In the genomic region with DNA sequence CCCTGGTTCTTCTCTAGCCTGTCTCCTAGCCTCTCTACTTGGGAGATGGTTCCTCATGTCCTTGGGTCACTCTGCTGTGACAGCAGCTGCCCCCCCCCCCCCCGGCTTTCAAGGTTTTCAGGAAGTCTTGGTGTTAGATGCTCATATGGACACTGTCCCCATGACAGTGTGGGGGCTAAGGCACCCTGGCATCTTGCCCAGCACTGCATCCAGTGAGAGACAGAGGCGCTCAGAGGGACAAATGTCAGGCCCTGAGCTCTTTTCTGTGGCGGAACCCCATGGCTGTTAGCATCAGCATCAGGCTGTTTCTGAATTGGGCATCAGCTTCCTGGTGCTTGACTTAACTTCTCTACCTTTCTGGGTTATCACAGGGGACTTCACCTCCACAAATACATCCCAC, we compare ENCODE assay signal across 12 mouse cellular contexts. TPM values are rescaled to one million over a fixed set of nuclear protein-coding genes. Genes with fewer than 3 reads are reported as not detected.
DNase-seq lines count a peak whose midpoint lies in the region; ATAC-seq lines count a peak whose summit lies in the region.
"Had no signal": no experiment of that assay in that cellular context is flagged by ENCODE, and none has a peak within 500 bp of the region (broad histone marks: within the 10 kb centered on the region; RNA-seq: fewer than 3 reads in every experiment).

No protein-coding gene starts in this region.

- H3K27ac ChIP-seq in liver, embryonic 16.5 days (ENCODE audit: low read length): no peak overlapping the region
- H3K27ac ChIP-seq in forebrain, embryonic 13.5 days: no peak overlapping the region
- H3K27ac ChIP-seq: hindbrain, embryonic 15.5 days had no signal

- H3K9ac ChIP-seq in liver, embryonic 16.5 days (ENCODE audit: low read depth, low read length): no peak overlapping the region
- no peak overlapping the region for H3K9ac ChIP-seq in forebrain, embryonic 13.5 days
- H3K9ac ChIP-seq: hindbrain, embryonic 15.5 days had no signal

- intact Hi-C loops in heart, postnatal 25 days (cut with DNase I): loop anchor here (1.0 to 2.0 kb wide), 4 partner anchors 28 to 118 kb away; no protein-coding TSS in a partner anchor

- WGBS in liver, embryonic 16.5 days (ENCODE audit: insufficient replicate concordance): 48% methylated on average over 3 of the region's 3 CpGs
- 56% methylated on average over 3 of the region's 3 CpGs for WGBS in forebrain, embryonic 13.5 days

- no peaks in the 10 kb centered on the region for H3K27me3 ChIP-seq in liver, embryonic 16.5 days (ENCODE audit: control insufficient read depth, insufficient read depth, low read depth, low read length)
- no peaks in the 10 kb centered on the region for H3K27me3 ChIP-seq in forebrain, embryonic 13.5 days
- H3K27me3 ChIP-seq: hindbrain, embryonic 15.5 days had no signal

- H3K36me3 ChIP-seq in liver, embryonic 16.5 days (ENCODE audit: control insufficient read depth, insufficient read depth): no peaks in the 10 kb centered on the region
- H3K36me3 ChIP-seq in forebrain, embryonic 13.5 days (ENCODE audit: poor library complexity, severe bottlenecking): peaks cover 26% of the 10 kb centered on the region; the same call in 1 of the 2 replicates

- ATAC-seq in liver, embryonic 16.5 days (ENCODE audit: low read depth): 0 out of 2 replicates have a peak, but pooled peaks have one; percentile 24
- 0 out of 2 replicates have a peak, but pooled peaks have one; percentile 6 for ATAC-seq in megakaryocyte progenitor cell, adult 5-6 weeks (replicated peaks; ENCODE audit: poor library complexity)
- ATAC-seq in forebrain, embryonic 13.5 days: no peak

- H3K4me1 ChIP-seq in liver, embryonic 16.5 days (ENCODE audit: control insufficient read depth, low read depth, low read length): no peaks in the 10 kb centered on the region
- no peaks in the 10 kb centered on the region for H3K4me1 ChIP-seq in forebrain, embryonic 13.5 days
- H3K4me1 ChIP-seq: hindbrain, embryonic 15.5 days had no signal

- no peak overlapping the region for H3K4me3 ChIP-seq in liver, embryonic 16.5 days (ENCODE audit: low read depth, low read length)
- no peak overlapping the region for H3K4me3 ChIP-seq in forebrain, embryonic 13.5 days
- H3K4me3 ChIP-seq: erythroblast, embryonic 14.5 days; hindbrain, embryonic 15.5 days had no signal

- peak; percentile 35 for DNase-seq in heart, postnatal 4 days
- no peak for DNase-seq in heart, postnatal 25 days (ENCODE audit: low spot score)
- no peak for DNase-seq in liver
- peak; percentile 37 for DNase-seq in right cerebral cortex, postnatal 4 days
- no peak for DNase-seq in right cerebral cortex, adult 18-20 months

- no peak overlapping the region for H3K4me2 ChIP-seq in liver, embryonic 16.5 days (ENCODE audit: low read depth, low read length)
- no peak overlapping the region for H3K4me2 ChIP-seq in forebrain, embryonic 13.5 days
- H3K4me2 ChIP-seq: hindbrain, embryonic 15.5 days had no signal

- H3K9me3 ChIP-seq in liver, embryonic 16.5 days (replicated peaks; ENCODE audit: control insufficient read depth, low read length): no peaks in the 10 kb centered on the region
- H3K9me3 ChIP-seq in forebrain, embryonic 13.5 days (replicated peaks): no peaks in the 10 kb centered on the region
- H3K9me3 ChIP-seq: hindbrain, embryonic 15.5 days had no signal

RNA-seq across cellular contexts. Expression of gene Tmem86a, which starts 30.5 kb away (rescaled TPM):
- total RNA-seq in heart, postnatal 4 days (2021): 10 to 100 TPM; 16.9 to 23.8 TPM
- total RNA-seq in heart, postnatal 25 days (2021): 10 to 100 TPM; 23.7 to 31.8 TPM
- polyA plus RNA-seq in liver, embryonic 16.5 days (2015; fragmentation: Nextera tagmentation; extraction: Ambion mirVana): 25.3 and 25.6 TPM in 2 replicates
- 2.3 and 4.0 TPM in 2 replicates for total RNA-seq in megakaryocyte progenitor cell, adult 5-6 weeks (2015)
- 1.4 and 2.2 TPM in 2 replicates for total RNA-seq in megakaryocyte progenitor cell, adult 5-6 weeks (2017)
- 19.0 and 20.0 TPM in 2 replicates for polyA plus RNA-seq in forebrain, embryonic 13.5 days (2015; fragmentation: Nextera tagmentation; extraction: Ambion mirVana)

RNA-seq across cellular contexts. Expression of gene Ptpn5, which starts 52.6 kb away (rescaled TPM):
- not detected for total RNA-seq in heart, postnatal 4 days (2021)
- not detected for total RNA-seq in heart, postnatal 25 days (2021)
- polyA plus RNA-seq in liver, embryonic 16.5 days (2015; fragmentation: Nextera tagmentation; extraction: Ambion mirVana): 0.08 TPM in 1 of 2 replicates, not detected in the other
- not detected in 2 replicates for total RNA-seq in megakaryocyte progenitor cell, adult 5-6 weeks (2015)
- not detected in 2 replicates for total RNA-seq in megakaryocyte progenitor cell, adult 5-6 weeks (2017)
- 38.8 and 46.9 TPM in 2 replicates for polyA plus RNA-seq in forebrain, embryonic 13.5 days (2015; fragmentation: Nextera tagmentation; extraction: Ambion mirVana)
- total RNA-seq: gastrocnemius, postnatal 25 days; megakaryocyte-erythroid progenitor cell, adult 5-6 weeks had no signal
- polyA plus RNA-seq: erythroblast, embryonic 14.5 days had no signal

Comparison
In these comparisons a context has a peak if more than half of its experiments do, and no peak if none do; other contexts are left out.
1. DNase-seq: peak in heart, postnatal 4 days (single experiment) and right cerebral cortex, postnatal 4 days (single experiment); none in heart, postnatal 25 days (single experiment), liver (single experiment) and right cerebral cortex, adult 18-20 months (single experiment).